Mouse (Mus musculus) heart, postnatal 0 days (tissue): ENCODE data around the gene Synpr.

Experiments
- CTCF ChIP-seq: IDR thresholded peaks from 2 replicates; pipeline ENCODE4 v1.5.1; 2016; ENCODE audit warnings: antibody characterized with exemption, control low read depth, low read depth
- EP300 ChIP-seq: IDR thresholded peaks from 2 replicates; pipeline ENCODE4 v1.6.1; 2016; ENCODE audit warnings: antibody characterized with exemption, low read depth

GRCm38 (mm10) chr14:13368309-13368708, 83.7 kb downstream of the Synpr start:
- TF ChIP-seq EP300: no peak
- TF ChIP-seq CTCF: no peak
